Mouse (Mus musculus): ENCODE measurements at regions not wholly inside any gene's neighbourhood (a gene's known extent, or its start where the extent isn't known, plus 50 kb on each side); places are given as distances from the start of the nearest gene placed in this dataset.

- no peak for TF ChIP-seq CTCF (IDR thresholded peaks at IDR 0.05; ENCODE audit: control insufficient read depth, insufficient read depth, insufficient replicate concordance, low read depth, low read length)
- TF ChIP-seq POLR2A (IDR thresholded peaks at IDR 0.05; ENCODE audit: control insufficient read depth, low read depth, low read length), result no peak
Measured at GRCm38 (mm10) chr10:117470481-117470880, 90.7 kb upstream of the Cpsf6 start.

Measured in testis, adult 2 months (tissue).